Mouse (Mus musculus) CH12.LX (cell line): Measurements from ENCODE around the gene Pak2. TPM values are rescaled to one million over a fixed set of nuclear protein-coding genes. Genes with fewer than 3 reads are reported as not detected.

Experiments used
- DNase-seq: peaks from one replicate; pipeline ENCODE4 v3.0.0-alpha.2; 2013; ENCODE audit errors: extremely low read depth
- H3K27ac ChIP-seq: 2 replicates; pipeline ENCODE4 v1.5.1; 2012; ENCODE audit warnings: low read depth, mild to moderate bottlenecking, control low read depth, moderate library complexity; ENCODE audit not compliant: insufficient read depth
- H3K27me3 ChIP-seq: replicated peaks from 2 replicates; pipeline ENCODE3; 2012; ENCODE audit warnings: inconsistent platforms
- H3K36me3 ChIP-seq, 2 experiments: replicated peaks in 1 of 2; 2 replicates each; pipeline versions ENCODE3 to v1.6.1; 2012; ENCODE audit warnings: inconsistent platforms in 1 of 2, low read length in 1 of 2, mild to moderate bottlenecking in 1 of 2, mixed read lengths in 1 of 2, moderate library complexity in 1 of 2; ENCODE audit not compliant: control insufficient read depth in 1 of 2, insufficient read depth in 1 of 2
- H3K4me1 ChIP-seq, 2 experiments: 2 replicates each; pipeline ENCODE4 v1.6.1; 2012; ENCODE audit warnings: inconsistent platforms in 1 of 2, moderate library complexity in 1 of 2; ENCODE audit not compliant: insufficient read depth in 2 of 2, control insufficient read depth in 1 of 2
- H3K4me2 ChIP-seq: 2 replicates; pipeline ENCODE4 v1.6.1; 2012; ENCODE audit warnings: low read depth, mild to moderate bottlenecking, control low read depth; ENCODE audit not compliant: poor library complexity, insufficient read depth, severe bottlenecking
- H3K4me3 ChIP-seq, 3 experiments: fragments of 150-350 bp in 1 of 3; sonication (generic) in 1 of 3; replicated peaks in 1 of 3; 2 replicates each; pipeline versions ENCODE3 to v1.5.1; 2011 to 2012; ENCODE audit warnings: low read depth in 2 of 3, low read length in 2 of 3, mild to moderate bottlenecking in 2 of 3, moderate library complexity in 2 of 3, control low read depth in 1 of 3, improper control_type of control experiment in 1 of 3, inconsistent platforms in 1 of 3, mixed read lengths in 1 of 3; ENCODE audit not compliant: poor library complexity in 1 of 3
- H3K79me2 ChIP-seq: replicated peaks from 2 replicates; pipeline ENCODE4 v1.6.1; 2012; ENCODE audit warnings: mild to moderate bottlenecking, moderate library complexity; ENCODE audit not compliant: control insufficient read depth, poor library complexity, insufficient read depth, severe bottlenecking; ENCODE audit errors: extremely low read depth
- H3K9ac ChIP-seq: 2 replicates; pipeline ENCODE4 v1.6.1; 2012; ENCODE audit warnings: low read depth, mild to moderate bottlenecking, control low read depth, moderate library complexity; ENCODE audit not compliant: insufficient read depth
- H3K9me3 ChIP-seq: replicated peaks from 2 replicates; pipeline ENCODE3; 2012; ENCODE audit warnings: low read length, inconsistent platforms, mixed read lengths
- BHLHE40 ChIP-seq: IDR thresholded peaks from 2 replicates; pipeline ENCODE4 v1.6.1; 2011; ENCODE audit warnings: mild to moderate bottlenecking, low read depth, low read length, improper control_type of control experiment
- CHD1 ChIP-seq: IDR thresholded peaks from 2 replicates; pipeline ENCODE4 v1.6.1; 2012; ENCODE audit warnings: low read depth, low read length, improper control_type of control experiment, inconsistent platforms
- CHD2 ChIP-seq: IDR thresholded peaks from 2 replicates; pipeline ENCODE4 v1.6.1; 2011; ENCODE audit warnings: low read length, improper control_type of control experiment
- CTCF ChIP-seq, 2 experiments: IDR thresholded peaks in 1 of 2; conservative IDR thresholded peaks in 1 of 2; 2 replicates each; pipeline ENCODE4 v1.5.1; 2011 to 2012; ENCODE audit warnings: low read depth in 2 of 2, low read length in 2 of 2, improper control_type of control experiment in 1 of 2, inconsistent platforms in 1 of 2, mild to moderate bottlenecking in 1 of 2, moderate library complexity in 1 of 2
- E2F4 ChIP-seq: IDR thresholded peaks from 2 replicates; pipeline ENCODE4 v1.6.1; 2011; ENCODE audit warnings: low read depth, low read length, improper control_type of control experiment; ENCODE audit not compliant: insufficient replicate concordance
- ELF1 ChIP-seq: IDR thresholded peaks from 2 replicates; pipeline ENCODE4 v1.6.1; 2014; ENCODE audit warnings: low read depth, mild to moderate bottlenecking, inconsistent platforms, low read length, improper control_type of control experiment
- ETS1 ChIP-seq: conservative IDR thresholded peaks from 2 replicates; pipeline ENCODE4 v1.6.1; 2012; ENCODE audit warnings: low read depth, mild to moderate bottlenecking, inconsistent platforms, low read length, improper control_type of control experiment, moderate library complexity
- GABPA ChIP-seq: IDR thresholded peaks from 2 replicates; pipeline ENCODE4 v1.6.1; 2012; ENCODE audit warnings: low read depth, low read length, improper control_type of control experiment, inconsistent platforms; ENCODE audit not compliant: insufficient replicate concordance
- HCFC1 ChIP-seq: IDR thresholded peaks from 2 replicates; pipeline ENCODE4 v1.6.1; 2012; ENCODE audit warnings: low read depth, mild to moderate bottlenecking, inconsistent platforms, low read length, improper control_type of control experiment
- IRF4 ChIP-seq: IDR thresholded peaks from 2 replicates; pipeline ENCODE4 v1.6.1; 2014; ENCODE audit warnings: low read depth, mild to moderate bottlenecking, inconsistent platforms, low read length, improper control_type of control experiment
- JUN ChIP-seq: IDR thresholded peaks from 2 replicates; pipeline ENCODE4 v1.6.1; 2011; ENCODE audit warnings: low read depth, mild to moderate bottlenecking, low read length, improper control_type of control experiment, moderate library complexity; ENCODE audit not compliant: insufficient read depth
- JUND ChIP-seq: conservative IDR thresholded peaks from 2 replicates; pipeline ENCODE4 v1.6.1; 2011; ENCODE audit warnings: low read depth, low read length, improper control_type of control experiment
- KAT2A ChIP-seq: IDR thresholded peaks from 2 replicates; pipeline ENCODE4 v1.6.1; 2012; ENCODE audit warnings: low read length, improper control_type of control experiment, inconsistent platforms; ENCODE audit not compliant: insufficient replicate concordance
- MAX ChIP-seq: IDR thresholded peaks from 2 replicates; pipeline ENCODE4 v1.6.1; 2011; ENCODE audit warnings: low read length, improper control_type of control experiment
- MAZ ChIP-seq: IDR thresholded peaks from 2 replicates; pipeline ENCODE4 v1.6.1; 2012; ENCODE audit warnings: low read depth, mild to moderate bottlenecking, inconsistent platforms, low read length, improper control_type of control experiment, moderate library complexity
- MXI1 ChIP-seq: IDR thresholded peaks from 2 replicates; pipeline ENCODE4 v1.6.1; 2011; ENCODE audit warnings: mild to moderate bottlenecking, low read depth, low read length, improper control_type of control experiment
- MYC ChIP-seq: IDR thresholded peaks from 2 replicates; pipeline ENCODE4 v1.6.1; 2011; ENCODE audit warnings: low read depth, mild to moderate bottlenecking, improper control_type of control experiment, low read length
- NELFE ChIP-seq: IDR thresholded peaks from 2 replicates; pipeline ENCODE4 v1.6.1; 2011; ENCODE audit warnings: low read depth, low read length, improper control_type of control experiment
- PAX5 ChIP-seq: IDR thresholded peaks from 2 replicates; pipeline ENCODE4 v1.6.1; 2012; ENCODE audit warnings: low read length, inconsistent platforms, mixed read lengths
- POLR2A ChIP-seq: IDR thresholded peaks from 2 replicates; pipeline ENCODE4 v1.6.1; 2011; ENCODE audit warnings: low read depth, mild to moderate bottlenecking, improper control_type of control experiment, low read length
- POLR2AphosphoS2 ChIP-seq: IDR thresholded peaks from 2 replicates; pipeline ENCODE4 v1.6.1; 2011; ENCODE audit warnings: low read depth, low read length, improper control_type of control experiment
- RAD21 ChIP-seq: IDR thresholded peaks from 2 replicates; pipeline ENCODE4 v1.6.1; 2011; ENCODE audit warnings: low read depth, mild to moderate bottlenecking, low read length, improper control_type of control experiment, moderate library complexity
- SIN3A ChIP-seq: IDR thresholded peaks from 2 replicates; pipeline ENCODE4 v1.6.1; 2012; ENCODE audit warnings: low read length, improper control_type of control experiment, inconsistent platforms
- TCF12 ChIP-seq: IDR thresholded peaks from 2 replicates; pipeline ENCODE4 v1.6.1; 2014; ENCODE audit warnings: low read depth, mild to moderate bottlenecking, inconsistent platforms, low read length, improper control_type of control experiment
- USF1 ChIP-seq: IDR thresholded peaks from 2 replicates; pipeline ENCODE4 v1.6.1; 2014; ENCODE audit warnings: low read depth, mild to moderate bottlenecking, inconsistent platforms, low read length, improper control_type of control experiment
- USF2 ChIP-seq: conservative IDR thresholded peaks from 2 replicates; pipeline ENCODE4 v1.6.1; 2011; ENCODE audit warnings: low read depth, low read length, improper control_type of control experiment
- ZC3H11A ChIP-seq: IDR thresholded peaks from 2 replicates; pipeline ENCODE4 v1.6.1; 2012; ENCODE audit warnings: low read depth, mild to moderate bottlenecking, inconsistent platforms, low read length, improper control_type of control experiment
- ZKSCAN1 ChIP-seq: IDR thresholded peaks from 2 replicates; pipeline ENCODE4 v1.6.1; 2012; ENCODE audit warnings: low read depth, inconsistent platforms, low read length, improper control_type of control experiment, borderline replicate concordance
- ZMIZ1 ChIP-seq: IDR thresholded peaks from 2 replicates; pipeline ENCODE4 v1.6.1; 2012; ENCODE audit warnings: low read depth, mild to moderate bottlenecking, inconsistent platforms, low read length, improper control_type of control experiment
- ZNF384 ChIP-seq: IDR thresholded peaks from 2 replicates; pipeline ENCODE4 v1.6.1; 2012; ENCODE audit warnings: low read depth, low read length, improper control_type of control experiment, inconsistent platforms
- dilution Hi-C: fragments of 300-500 bp; cut with MboI; formaldehyde crosslinking; loops from 2 replicates; pipeline ENCODE4 v1.14.3; 2020; ENCODE audit warnings: low sequenced_read_pairs; ENCODE audit not compliant: extremely low pct_unique_long_range_greater_than_20kb, extremely low pct_ligation_motif_present
- in situ Hi-C: fragments of 300-500 bp; cut with MboI; formaldehyde crosslinking; loops from 3 replicates; pipeline ENCODE4 v1.14.3; 2019; ENCODE audit warnings: low sequenced_read_pairs, low pct_ligation_motif_present, low pct_unique_long_range_greater_than_20kb, mixed read lengths
- polyA plus RNA-seq: library from polyadenylated mRNA; unstranded; fragments of >175 nt; gene quantifications from 2 replicates; pipeline ENCODE4 v1.2.1, GENCODE M21; 2012; ENCODE audit warnings: low read depth; ENCODE audit not compliant: insufficient read length
- total RNA-seq, 2 experiments: library from RNA; depleted of rRNA; stranded (reverse); fragments of 300-350 nt in 1 of 2; fragments of >200 nt in 1 of 2; gene quantifications; 2 replicates each; pipeline ENCODE4 v1.2.3; 2012 to 2014

Gene Pak2
- total and polyA plus RNA-seq, 3 experiments, result 37.2 to 79.7 (median 73.1) TPM

DNA sequence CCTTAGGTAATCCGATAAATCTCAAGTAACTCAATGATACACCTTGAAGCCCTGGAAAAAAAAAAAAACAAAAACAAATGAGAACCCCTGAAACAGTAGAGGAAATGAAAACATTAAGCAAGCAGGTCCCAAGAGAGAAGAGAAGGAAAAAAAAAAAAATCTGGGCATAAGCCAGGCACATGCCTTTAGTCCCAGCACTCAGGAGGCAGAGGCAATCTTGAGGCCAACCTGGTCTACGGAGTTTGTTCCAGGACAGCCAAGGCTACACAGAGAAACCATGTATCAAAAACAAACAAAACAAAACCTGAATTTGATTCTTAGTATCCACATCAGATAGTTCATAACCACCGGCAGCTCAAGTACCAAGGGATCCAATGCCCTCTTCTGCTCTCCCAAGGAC lies 74.4 kb downstream of the Pak2 start:
- H3K9me3 ChIP-seq, result no peaks in the 10 kb centered on the region
- in situ Hi-C loops (no loop called here), dilution Hi-C loops (no loop called here)
- no peak overlapping the region for H3K27ac ChIP-seq
- no peak for DNase-seq
- no peak overlapping the region for H3K4me2 ChIP-seq
- no peak overlapping the region for H3K4me3 ChIP-seq
- H3K36me3 ChIP-seq, result peaks cover 0 to 30% of the 10 kb centered on the region in 2 experiments
- H3K4me1 ChIP-seq, result peaks cover 0 to 26% of the 10 kb centered on the region in 2 experiments; a peak in 2 of 4 replicates
- H3K79me2 ChIP-seq, result peaks cover 31% of the 10 kb centered on the region
- H3K9ac ChIP-seq, result no peak overlapping the region
- TF ChIP-seq ZC3H11A, result no peak
- no peak for TF ChIP-seq USF2
- TF ChIP-seq ZNF384, result peak; percentile 41
- TF ChIP-seq JUND, result no peak
- no peak for TF ChIP-seq ETS1
- no peaks in the 10 kb centered on the region for H3K27me3 ChIP-seq

- peak; percentile 98 for DNase-seq
- H3K27ac ChIP-seq, result peak within 1 kb of the TSS; percentile 1; the same call in 1 of the 2 replicates
- H3K4me1 ChIP-seq, result peaks cover 0 to 26% of the 10 kb centered on the region in 2 experiments; a peak in 2 of 4 replicates
- H3K79me2 ChIP-seq, result peaks cover 43% of the 10 kb centered on the region
- H3K36me3 ChIP-seq, result peaks cover 0 to 41% of the 10 kb centered on the region in 2 experiments
- dilution Hi-C loops (no loop called here), in situ Hi-C loops (no loop called here)
- H3K4me2 ChIP-seq, result peak within 1 kb of the TSS; percentile 95
- no peaks in the 10 kb centered on the region for H3K27me3 ChIP-seq
- H3K4me3 ChIP-seq, result peak within 1 kb of the TSS; percentile 71 to 98 (median 79)
- H3K9ac ChIP-seq, result peak within 1 kb of the TSS; percentile 82
- H3K9me3 ChIP-seq, result no peaks in the 10 kb centered on the region
- no peak for TF ChIP-seq PAX5
- TF ChIP-seq CHD1, result no peak
- peak; percentile 91 for TF ChIP-seq TCF12
- TF ChIP-seq RAD21, result no peak
- TF ChIP-seq ZC3H11A, result no peak
- TF ChIP-seq MYC, result peak; percentile 94
- TF ChIP-seq USF2, result no peak
- TF ChIP-seq NELFE, result peak; percentile 93
- peak; percentile 92 for TF ChIP-seq ZMIZ1
- TF ChIP-seq POLR2A, result peak; percentile 98
- no peak for TF ChIP-seq JUN
- TF ChIP-seq SIN3A, result peak; percentile 99
- peak; percentile 95 for TF ChIP-seq HCFC1
- TF ChIP-seq IRF4, result peak; percentile 77
- no peak for TF ChIP-seq MAZ
- TF ChIP-seq ETS1, result peak; percentile 45; the same call in 1 of the 2 replicates
- TF ChIP-seq ZKSCAN1, result peak; percentile 15; the same call in 1 of the 2 replicates
- TF ChIP-seq E2F4, result no peak
- TF ChIP-seq GABPA, result peak; percentile 62; the same call in 1 of the 2 replicates
- TF ChIP-seq CHD2, result peak; percentile 48; the same call in 1 of the 2 replicates
- peak; percentile 96 for TF ChIP-seq MXI1
- TF ChIP-seq ELF1, result peak; percentile 94
- TF ChIP-seq KAT2A, result peak; percentile 88; the same call in 1 of the 2 replicates
- TF ChIP-seq CTCF (conservative IDR thresholded peaks at IDR 0.05 in 1 of 2, IDR thresholded peaks at IDR 0.05 in 1 of 2; ENCODE audit: low read depth in 2 of 2, low read length in 2 of 2), result peak in 1 of 2 experiments; percentile 33; a peak in 2 of 4 replicates
- peak; percentile 97 for TF ChIP-seq MAX
- peak; percentile 96 for TF ChIP-seq BHLHE40
- peak; percentile 86 for TF ChIP-seq POLR2AphosphoS2
- no peak for TF ChIP-seq USF1
Measured at GRCm38 (mm10) chr16:32002509-32003477, 76.3 kb downstream of the Pak2 start, which contains the start of gene Senp5. TSS of gene Senp5 (minus strand) at chr16:32003287.
